Comparison of ENCODE assay signal across 19 mouse cellular contexts in the genomic region with DNA sequence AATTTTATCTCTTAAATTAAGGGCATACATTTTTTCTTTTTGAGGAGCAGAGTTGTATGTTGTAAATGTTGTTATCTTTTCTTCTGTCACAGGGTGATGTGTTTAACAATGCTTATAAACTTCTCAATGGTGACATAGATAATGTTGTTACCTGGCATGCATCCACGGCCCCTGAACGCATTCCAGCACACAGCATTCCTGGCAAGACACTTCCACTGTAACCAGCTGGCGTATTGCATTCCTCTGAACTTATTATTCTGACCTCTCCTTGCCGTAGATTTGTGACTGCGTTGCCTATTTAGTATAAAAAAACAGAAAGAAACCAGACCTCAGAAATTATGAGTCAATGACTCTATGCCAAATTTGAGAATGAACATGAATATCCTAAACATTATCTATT. TPM values are rescaled to one million over a fixed set of nuclear protein-coding genes. Genes with fewer than 3 reads are reported as not detected.
DNase-seq lines count a peak whose midpoint lies in the region; ATAC-seq and TF ChIP-seq lines count a peak whose summit lies in the region.
"Had no signal": no experiment of that assay in that cellular context is flagged by ENCODE, and none has a peak within 500 bp of the region (broad histone marks: within the 10 kb centered on the region; RNA-seq: fewer than 3 reads in every experiment).

No protein-coding gene starts in this region.

- no peaks in the 10 kb centered on the region for H3K79me2 ChIP-seq in heart, adult 2 months (replicated peaks; ENCODE audit: control insufficient read depth, insufficient read depth, low read length)

- H3K4me1 ChIP-seq in heart, adult 2 months (ENCODE audit: control insufficient read depth, insufficient read depth, low read length): no peaks in the 10 kb centered on the region
- no peaks in the 10 kb centered on the region for H3K4me1 ChIP-seq in heart, embryonic 11.5 days (ENCODE audit: control insufficient read depth, insufficient read depth, low read length)
- no peaks in the 10 kb centered on the region for H3K4me1 ChIP-seq in lung, embryonic 14.5 days (ENCODE audit: insufficient read depth)
- H3K4me1 ChIP-seq in lung, adult 2 months (ENCODE audit: control insufficient read depth, insufficient read depth, low read length): no peaks in the 10 kb centered on the region
- H3K4me1 ChIP-seq: forebrain, embryonic 13.5 days; limb, embryonic 12.5 days; midbrain, embryonic 10.5 days had no signal

- no peak for TF ChIP-seq EP300 in heart, adult 2 months (IDR thresholded peaks at IDR 0.05; ENCODE audit: insufficient read depth, low read depth, low read length)

- no peaks in the 10 kb centered on the region for H3K9me3 ChIP-seq in heart, embryonic 11.5 days (replicated peaks; ENCODE audit: control insufficient read depth, low read length)
- no peaks in the 10 kb centered on the region for H3K9me3 ChIP-seq in lung, embryonic 14.5 days (ENCODE audit: low read depth, low read length)
- H3K9me3 ChIP-seq: forebrain, embryonic 13.5 days; heart, embryonic 13.5 days; limb, embryonic 12.5 days; midbrain, embryonic 10.5 days had no signal

- no peaks in the 10 kb centered on the region for H3K27me3 ChIP-seq in heart, adult 2 months (ENCODE audit: control insufficient read depth, insufficient read depth, low read length)
- no peaks in the 10 kb centered on the region for H3K27me3 ChIP-seq in heart, embryonic 11.5 days (ENCODE audit: control insufficient read depth, insufficient read depth, low read length)
- H3K27me3 ChIP-seq in lung, embryonic 14.5 days (ENCODE audit: insufficient read depth, low read length): no peaks in the 10 kb centered on the region
- H3K27me3 ChIP-seq: forebrain, embryonic 13.5 days; heart, embryonic 13.5 days; limb, embryonic 12.5 days had no signal

- TF ChIP-seq POLR2A in heart, adult 2 months (IDR thresholded peaks at IDR 0.05; ENCODE audit: insufficient read depth, low read depth, low read length): no peak
- TF ChIP-seq POLR2A in lung, adult 2 months (IDR thresholded peaks at IDR 0.05; ENCODE audit: borderline replicate concordance, extremely low read depth, low read depth, low read length): no peak

- H3K4me3 ChIP-seq in heart, adult 2 months: no peak overlapping the region
- H3K4me3 ChIP-seq in heart, embryonic 11.5 days (ENCODE audit: low read depth, low read length): no peak overlapping the region
- H3K4me3 ChIP-seq in lung, embryonic 14.5 days (ENCODE audit: low read depth, low read length): no peak overlapping the region
- no peak overlapping the region for H3K4me3 ChIP-seq in lung, adult 2 months (replicated peaks; ENCODE audit: extremely low read depth, low read depth, low read length)
- H3K4me3 ChIP-seq: forebrain, embryonic 13.5 days; heart, embryonic 13.5 days; limb, embryonic 12.5 days; midbrain, embryonic 10.5 days had no signal

- DNase-seq in heart, adult 2 months: peak; percentile 6 to 30
- DNase-seq in lung, embryonic 14.5 days: peak; percentile 57
- DNase-seq in lung, adult 2 months: no peak
- peak; percentile 72 to 84 for DNase-seq in cerebellum, adult 18-20 months
- peak; percentile 52 for DNase-seq in heart, postnatal 10 days
- DNase-seq in frontal cortex, adult 2 months (ENCODE audit: extremely low spot score in 1 of 2, low spot score in 1 of 2): no peak
- DNase-seq in left cerebral cortex, adult 18-20 months (ENCODE audit: low spot score in 2 of 2): no peak
- DNase-seq: adrenal gland, adult 2 months; embryo, embryonic 11 days; kidney, adult 2 months; lung, postnatal 36 days had no signal

- no peak for ATAC-seq in heart, embryonic 11.5 days (replicated peaks; ENCODE audit: insufficient number of reproducible peaks, low FRiP score, low TSS enrichment)
- ATAC-seq in lung, embryonic 14.5 days (ENCODE audit: insufficient read depth): no peak
- ATAC-seq: forebrain, embryonic 13.5 days had no signal

- intact Hi-C loops in heart, adult 2 months (cut with DNase I): no loop called here
- intact Hi-C loops in heart, postnatal 10 days (cut with DNase I): no loop called here

- H3K9ac ChIP-seq in heart, adult 2 months (ENCODE audit: low read depth, low read length): no peak overlapping the region
- no peak overlapping the region for H3K9ac ChIP-seq in heart, embryonic 11.5 days (ENCODE audit: low read depth, low read length)
- no peak overlapping the region for H3K9ac ChIP-seq in lung, embryonic 14.5 days
- H3K9ac ChIP-seq: forebrain, embryonic 13.5 days; heart, embryonic 13.5 days; limb, embryonic 12.5 days; liver, embryonic 14.5 days had no signal

- WGBS in heart, adult 2 months: 28% methylated on average over 5 of the region's 5 CpGs
- 69% methylated on average over 5 of the region's 5 CpGs for WGBS in heart, embryonic 11.5 days (ENCODE audit: insufficient replicate concordance)
- 48% methylated on average over 5 of the region's 5 CpGs for WGBS in lung, embryonic 14.5 days
- 63% methylated on average over 5 of the region's 5 CpGs for WGBS in lung, adult 2 months

- no peak overlapping the region for H3K27ac ChIP-seq in heart, adult 2 months
- no peak overlapping the region for H3K27ac ChIP-seq in heart, embryonic 11.5 days (ENCODE audit: low read depth, low read length)
- H3K27ac ChIP-seq in lung, embryonic 14.5 days (ENCODE audit: low read depth): no peak overlapping the region
- H3K27ac ChIP-seq: forebrain, embryonic 13.5 days; heart, embryonic 13.5 days; limb, embryonic 12.5 days; liver, embryonic 14.5 days; midbrain, embryonic 10.5 days had no signal

- no peak overlapping the region for H3K4me2 ChIP-seq in heart, embryonic 11.5 days
- no peak overlapping the region for H3K4me2 ChIP-seq in lung, embryonic 14.5 days
- H3K4me2 ChIP-seq: forebrain, embryonic 13.5 days; heart, embryonic 13.5 days; limb, embryonic 12.5 days had no signal

- H3K36me3 ChIP-seq in heart, adult 2 months (ENCODE audit: control insufficient read depth, insufficient read depth, low read length): no peaks in the 10 kb centered on the region
- H3K36me3 ChIP-seq in heart, embryonic 11.5 days (ENCODE audit: control insufficient read depth, insufficient read depth, low read length): no peaks in the 10 kb centered on the region
- H3K36me3 ChIP-seq in lung, embryonic 14.5 days (ENCODE audit: insufficient read depth): no peaks in the 10 kb centered on the region
- H3K36me3 ChIP-seq: heart, embryonic 13.5 days; limb, embryonic 12.5 days; midbrain, embryonic 10.5 days had no signal

- no peak for TF ChIP-seq CTCF in heart, adult 2 months (IDR thresholded peaks at IDR 0.05)
- TF ChIP-seq CTCF in lung, embryonic 14.5 days (IDR thresholded peaks at IDR 0.05; ENCODE audit: low read depth): no peak
- no peak for TF ChIP-seq CTCF in lung, adult 2 months (IDR thresholded peaks at IDR 0.05; ENCODE audit: insufficient read depth, low read length)

RNA-seq across cellular contexts. Expression of gene Tmprss11c, which starts 17.0 kb away (rescaled TPM):
- not detected for total RNA-seq in heart, adult 2 months (2021)
- polyA plus RNA-seq in heart, adult 2 months (2012; rRNA removed): not detected in 2 replicates
- not detected in 2 replicates for polyA plus RNA-seq in heart, embryonic 11.5 days (2014; fragmentation: Nextera tagmentation; extraction: Ambion mirVana)
- not detected in 2 replicates for polyA plus RNA-seq in lung, embryonic 14.5 days (2014; fragmentation: Nextera tagmentation; extraction: Ambion mirVana)
- polyA plus RNA-seq in lung, adult 2 months (2012; rRNA removed): not detected in 2 replicates
- not detected for total RNA-seq in heart, postnatal 10 days (2021)
- not detected in 2 replicates for polyA plus RNA-seq in frontal cortex, adult 2 months (2012; rRNA removed)
- not detected for total RNA-seq in left cerebral cortex, adult 18-20 months (2021)
- total RNA-seq: adrenal gland, adult 2 months; neutrophil, adult 5-6 weeks had no signal
- polyA plus RNA-seq: adrenal gland, adult 2 months; forebrain, embryonic 13.5 days; heart, embryonic 13.5 days; kidney, adult 2 months; limb, embryonic 12.5 days; liver, embryonic 14.5 days; midbrain, embryonic 10.5 days; spleen, adult 2 months had no signal

Comparison
In these comparisons a context has a peak if more than half of its experiments do, and no peak if none do; other contexts are left out.
1. DNase-seq: peak in heart, adult 2 months (2 of 2), lung, embryonic 14.5 days (single experiment), cerebellum, adult 18-20 months (2 of 2) and heart, postnatal 10 days (2 of 2); none in lung, adult 2 months (single experiment), frontal cortex, adult 2 months (0 of 2) and left cerebral cortex, adult 18-20 months (0 of 2).